In the genomic region with DNA sequence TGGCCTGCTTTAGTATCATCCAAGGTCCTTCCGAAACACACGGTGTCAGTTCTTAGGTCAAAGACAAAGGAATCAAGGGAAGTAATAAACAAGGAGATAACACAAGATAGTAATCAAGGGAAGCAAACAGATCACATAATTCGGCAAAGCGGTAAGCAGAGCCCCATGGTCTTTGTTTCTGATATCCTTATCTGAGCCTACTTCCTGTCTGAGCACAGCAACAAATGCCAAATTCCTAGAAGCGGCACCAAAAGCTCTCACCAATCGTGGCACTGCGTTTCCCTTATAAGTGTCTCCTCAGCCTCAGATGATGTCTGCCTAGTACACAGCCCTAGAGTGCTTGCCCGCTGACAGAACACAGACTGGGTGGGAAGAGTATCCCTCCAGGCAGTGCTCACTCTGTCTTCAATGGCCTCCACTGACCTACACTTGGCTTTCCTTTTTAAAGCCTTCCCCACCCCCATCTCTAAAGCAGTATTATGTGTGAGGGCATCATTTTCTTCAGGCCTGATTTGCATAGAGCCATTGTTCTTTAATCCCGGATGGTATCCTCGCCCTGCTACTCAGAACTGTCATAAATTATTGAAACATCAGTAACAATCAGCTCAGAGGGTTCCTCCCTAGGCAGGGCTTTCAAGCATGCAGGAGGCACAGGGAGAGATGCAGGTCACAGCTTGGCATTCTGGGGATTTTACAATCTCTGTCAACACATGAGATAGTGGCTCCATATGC, we compare ENCODE assay signal across 12 mouse cellular contexts.
DNase-seq lines count a peak whose midpoint lies in the region; ATAC-seq and TF ChIP-seq lines count a peak whose summit lies in the region.
"Had no signal": no experiment of that assay in that cellular context is flagged by ENCODE, and none has a peak within 500 bp of the region (broad histone marks: within the 10 kb centered on the region; RNA-seq: fewer than 3 reads in every experiment).

No protein-coding gene starts in this region.

- 0 out of 2 replicates have a peak, but pooled peaks cover 8% of the 10 kb centered on the region for H3K9me3 ChIP-seq in hindbrain, embryonic 10.5 days
- no peaks in the 10 kb centered on the region for H3K9me3 ChIP-seq in hindbrain, embryonic 14.5 days (ENCODE audit: control insufficient read depth, low read length)
- no peaks in the 10 kb centered on the region for H3K9me3 ChIP-seq in neural tube, embryonic 11.5 days (ENCODE audit: control insufficient read depth, low read length)
- H3K9me3 ChIP-seq in midbrain, embryonic 11.5 days (ENCODE audit: control insufficient read depth, low read length), result no peaks in the 10 kb centered on the region
- H3K9me3 ChIP-seq in stomach, postnatal 0 days (ENCODE audit: control insufficient read depth, low read length), result no peaks in the 10 kb centered on the region

- WGBS in hindbrain, embryonic 10.5 days, result 74% methylated on average over 10 of the region's 10 CpGs
- WGBS in hindbrain, embryonic 14.5 days, result 61% methylated on average over 10 of the region's 10 CpGs
- 71% methylated on average over 10 of the region's 10 CpGs for WGBS in neural tube, embryonic 11.5 days
- WGBS in midbrain, embryonic 11.5 days, result 69% methylated on average over 10 of the region's 10 CpGs
- WGBS in stomach, postnatal 0 days, result 44% methylated on average over 10 of the region's 10 CpGs

- TF ChIP-seq EP300 in stomach, postnatal 0 days (optimal IDR thresholded peaks at IDR 0.05), result no peak

- no peak for ATAC-seq in hindbrain, embryonic 14.5 days (ENCODE audit: low FRiP score)
- peak; percentile 61 for ATAC-seq in neural tube, embryonic 11.5 days (ENCODE audit: insufficient read depth, low FRiP score, low TSS enrichment)
- ATAC-seq in midbrain, embryonic 11.5 days (ENCODE audit: low FRiP score), result peak; percentile 22; the same call in 1 of the 2 replicates
- no peak for ATAC-seq in stomach, postnatal 0 days (ENCODE audit: low FRiP score, low TSS enrichment)
- ATAC-seq: Patski had no signal

- intact Hi-C loops in left cerebral cortex, adult 2 months (cut with DNase I), result no loop called here

- H3K4me3 ChIP-seq in hindbrain, embryonic 10.5 days, result no peak overlapping the region
- H3K4me3 ChIP-seq in hindbrain, embryonic 14.5 days (replicated peaks; ENCODE audit: low read length), result no peak overlapping the region
- H3K4me3 ChIP-seq in neural tube, embryonic 11.5 days (ENCODE audit: low read depth, low read length), result no peak overlapping the region
- H3K4me3 ChIP-seq in midbrain, embryonic 11.5 days (ENCODE audit: low read depth, low read length), result no peak overlapping the region
- no peak overlapping the region for H3K4me3 ChIP-seq in stomach, postnatal 0 days (ENCODE audit: low read depth, low read length)
- no peak overlapping the region for H3K4me3 ChIP-seq in left cerebral cortex, adult 2 months

- H3K4me2 ChIP-seq in hindbrain, embryonic 14.5 days (replicated peaks), result no peak overlapping the region
- H3K4me2 ChIP-seq in neural tube, embryonic 11.5 days (ENCODE audit: low read depth), result no peak overlapping the region
- no peak overlapping the region for H3K4me2 ChIP-seq in midbrain, embryonic 11.5 days
- no peak overlapping the region for H3K4me2 ChIP-seq in stomach, postnatal 0 days (replicated peaks; ENCODE audit: low read depth)

- TF ChIP-seq CTCF in stomach, postnatal 0 days (IDR thresholded peaks at IDR 0.05; ENCODE audit: low read depth), result no peak
- TF ChIP-seq CTCF in left cerebral cortex, adult 2 months (IDR thresholded peaks at IDR 0.05), result no peak

- no peak for DNase-seq in hindbrain, embryonic 10.5 days (ENCODE audit: low spot score)
- no peak for DNase-seq in hindbrain, embryonic 14.5 days (ENCODE audit: low spot score)
- no peak for DNase-seq in neural tube, embryonic 11.5 days (ENCODE audit: low spot score)
- no peak for DNase-seq in neural tube, embryonic 10.5 days (ENCODE audit: extremely low spot score, low spot score)
- no peak for DNase-seq in midbrain, embryonic 11.5 days (ENCODE audit: low spot score, missing footprints)
- no peak for DNase-seq in adipocyte (ENCODE audit: low spot score)
- no peak for DNase-seq in stomach, postnatal 0 days (ENCODE audit: low spot score)
- no peak for DNase-seq in left cerebral cortex, adult 2 months (ENCODE audit: extremely low spot score in 1 of 2, low spot score in 2 of 2)
- DNase-seq: cerebellum, adult 11-12 months; gastrocnemius, postnatal 25 days; lung, postnatal 36 days had no signal

- H3K4me1 ChIP-seq in hindbrain, embryonic 10.5 days (replicated peaks), result peaks cover 11% of the 10 kb centered on the region
- H3K4me1 ChIP-seq in hindbrain, embryonic 14.5 days (replicated peaks; ENCODE audit: control insufficient read depth, insufficient read depth, low read length), result no peaks in the 10 kb centered on the region
- H3K4me1 ChIP-seq in neural tube, embryonic 11.5 days (ENCODE audit: control insufficient read depth, insufficient read depth, low read length), result no peaks in the 10 kb centered on the region
- H3K4me1 ChIP-seq in midbrain, embryonic 11.5 days (ENCODE audit: control insufficient read depth, insufficient read depth, low read length), result peaks cover 5% of the 10 kb centered on the region; the same call in 1 of the 2 replicates
- H3K4me1 ChIP-seq in stomach, postnatal 0 days (replicated peaks; ENCODE audit: control insufficient read depth, insufficient read depth), result no peaks in the 10 kb centered on the region

- no peaks in the 10 kb centered on the region for H3K27me3 ChIP-seq in hindbrain, embryonic 10.5 days (ENCODE audit: insufficient read depth, poor library complexity, severe bottlenecking)
- H3K27me3 ChIP-seq in hindbrain, embryonic 14.5 days (ENCODE audit: control insufficient read depth, insufficient read depth, low read length), result no peaks in the 10 kb centered on the region
- H3K27me3 ChIP-seq in neural tube, embryonic 11.5 days (ENCODE audit: control insufficient read depth, insufficient read depth, low read length), result no peaks in the 10 kb centered on the region
- no peaks in the 10 kb centered on the region for H3K27me3 ChIP-seq in midbrain, embryonic 11.5 days (ENCODE audit: control insufficient read depth, insufficient read depth, low read length)
- no peaks in the 10 kb centered on the region for H3K27me3 ChIP-seq in stomach, postnatal 0 days (ENCODE audit: control insufficient read depth, insufficient read depth, low read length)
- H3K27me3 ChIP-seq: Patski had no signal

- no peaks in the 10 kb centered on the region for H3K36me3 ChIP-seq in hindbrain, embryonic 10.5 days
- H3K36me3 ChIP-seq in hindbrain, embryonic 14.5 days (replicated peaks; ENCODE audit: control insufficient read depth, insufficient read depth), result no peaks in the 10 kb centered on the region
- H3K36me3 ChIP-seq in neural tube, embryonic 11.5 days (ENCODE audit: control insufficient read depth, insufficient read depth, low read length), result no peaks in the 10 kb centered on the region
- no peaks in the 10 kb centered on the region for H3K36me3 ChIP-seq in midbrain, embryonic 11.5 days (ENCODE audit: control insufficient read depth, insufficient read depth, low read length)
- no peaks in the 10 kb centered on the region for H3K36me3 ChIP-seq in stomach, postnatal 0 days (ENCODE audit: control insufficient read depth, insufficient read depth, low read length)

- H3K27ac ChIP-seq in hindbrain, embryonic 10.5 days, result peak overlapping the region; percentile 5; the same call in 1 of the 2 replicates
- no peak overlapping the region for H3K27ac ChIP-seq in hindbrain, embryonic 14.5 days
- H3K27ac ChIP-seq in neural tube, embryonic 11.5 days (ENCODE audit: low read depth, low read length), result no peak overlapping the region
- no peak overlapping the region; the same call in 1 of the 2 replicates for H3K27ac ChIP-seq in midbrain, embryonic 11.5 days (ENCODE audit: low read depth, low read length)
- no peak overlapping the region for H3K27ac ChIP-seq in stomach, postnatal 0 days (replicated peaks)
- H3K27ac ChIP-seq in left cerebral cortex, adult 2 months, result no peak overlapping the region

- H3K9ac ChIP-seq in hindbrain, embryonic 14.5 days, result no peak overlapping the region
- H3K9ac ChIP-seq in neural tube, embryonic 11.5 days (ENCODE audit: low read length), result no peak overlapping the region
- H3K9ac ChIP-seq in midbrain, embryonic 11.5 days (ENCODE audit: low read length), result no peak overlapping the region
- H3K9ac ChIP-seq in stomach, postnatal 0 days (ENCODE audit: low read length), result no peak overlapping the region

Comparison
In these comparisons a context has a peak if more than half of its experiments do, and no peak if none do; other contexts are left out.
1. ATAC-seq: peak in neural tube, embryonic 11.5 days (single experiment) and midbrain, embryonic 11.5 days (single experiment); none in hindbrain, embryonic 14.5 days (single experiment) and stomach, postnatal 0 days (single experiment).